Mouse (Mus musculus): ENCODE results near the gene Zscan25. TPM values are rescaled to one million over a fixed set of nuclear protein-coding genes. Genes with fewer than 3 reads are reported as not detected.
"Not testable (repeated sequence)": the region's sequence is repeated elsewhere in the genome, so short reads cannot be mapped to it uniquely, and the experiment has no call there.

Gene Zscan25
- polyA plus RNA-seq, 1 experiment: 10.0 TPM

DNA sequence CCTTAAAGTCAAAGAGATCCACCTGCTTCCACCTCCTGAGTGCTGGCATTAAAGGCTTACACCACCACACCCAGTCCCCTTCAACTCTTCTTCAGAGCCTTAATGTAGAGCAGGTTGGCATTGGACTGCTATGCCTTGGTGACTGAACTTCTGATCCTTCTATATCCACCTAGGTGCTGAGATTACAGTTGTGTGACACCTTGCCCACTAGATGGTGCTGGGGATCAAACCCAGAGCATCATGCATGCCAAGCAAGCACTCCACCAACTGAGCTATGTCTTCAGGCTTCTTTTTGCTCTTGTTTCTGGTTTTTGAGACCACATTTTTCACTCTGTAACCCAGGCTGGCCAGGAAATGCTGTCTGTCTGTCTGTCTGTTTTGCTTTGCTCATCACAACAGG lies 45.7 kb upstream of the Zscan25 start:
- no peak overlapping the region for H3ac ChIP-seq (ENCODE audit: control insufficient read depth, insufficient read length)
- no peak for TF ChIP-seq POLR2A (IDR thresholded peaks at IDR 0.05; ENCODE audit: insufficient read length, low read depth)
- TF ChIP-seq REST (IDR thresholded peaks at IDR 0.05; ENCODE audit: insufficient read depth, insufficient read length): no peak
- no peak for TF ChIP-seq TCF12 (IDR thresholded peaks at IDR 0.05; ENCODE audit: insufficient read depth, poor library complexity, severe bottlenecking)
- TF ChIP-seq USF1 (IDR thresholded peaks at IDR 0.05; ENCODE audit: low read depth): no peak
- TF ChIP-seq MAX (IDR thresholded peaks at IDR 0.05; ENCODE audit: low read depth): no peak
- no peak for TF ChIP-seq SRF (IDR thresholded peaks at IDR 0.05; ENCODE audit: control insufficient read depth, insufficient read length, low read depth)
- no peak for TF ChIP-seq MYOD1 (IDR thresholded peaks at IDR 0.05; ENCODE audit: control insufficient read depth in 1 of 3, insufficient read length in 2 of 3, low read depth in 2 of 3)
- TF ChIP-seq E2F4 (IDR thresholded peaks at IDR 0.05; ENCODE audit: insufficient read depth): no peak
- TF ChIP-seq POLR2AphosphoS2 (IDR thresholded peaks at IDR 0.05; ENCODE audit: insufficient read length, low read depth): no peak
- TF ChIP-seq TCF3 (IDR thresholded peaks at IDR 0.05; ENCODE audit: insufficient read length, low read depth): no peak
- no peak for TF ChIP-seq MYOG (IDR thresholded peaks at IDR 0.05; ENCODE audit: control insufficient read depth in 1 of 3, insufficient read depth in 1 of 3, insufficient read length in 2 of 3, low read depth in 2 of 3)
- TF ChIP-seq CEBPB (IDR thresholded peaks at IDR 0.05; ENCODE audit: insufficient read depth, poor library complexity, severe bottlenecking): no peak

DNA sequence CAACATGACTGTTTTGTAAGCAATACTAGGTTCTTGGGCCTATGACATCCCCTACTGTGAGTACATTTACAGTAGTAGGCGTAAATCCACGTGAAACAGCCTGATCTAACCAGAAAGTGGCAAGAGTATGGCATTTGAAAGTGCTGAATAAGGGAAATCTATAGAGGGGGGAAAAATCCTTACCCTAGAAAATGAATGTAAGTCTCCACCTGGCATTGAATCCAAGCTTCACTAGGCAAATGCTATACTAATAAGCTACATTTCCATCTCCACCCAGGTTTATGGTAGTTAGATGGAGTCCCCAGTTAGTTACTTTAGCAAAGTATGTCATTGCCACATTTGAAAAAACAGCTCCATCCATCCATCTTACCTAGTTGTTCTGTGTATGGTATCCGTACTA lies 30.8 kb upstream of the Zscan25 start:
- H3K4me2 ChIP-seq (ENCODE audit: low read depth): no peak overlapping the region
- no peak for TF ChIP-seq POLR2AphosphoS2 (IDR thresholded peaks at IDR 0.05; ENCODE audit: insufficient read length, low read depth)
- TF ChIP-seq SRF (IDR thresholded peaks at IDR 0.05; ENCODE audit: control insufficient read depth, insufficient read length, low read depth): no peak
- TF ChIP-seq MYOD1 (IDR thresholded peaks at IDR 0.05; ENCODE audit: control insufficient read depth in 1 of 3, insufficient read length in 2 of 3, low read depth in 2 of 3): no peak
- TF ChIP-seq CEBPB (IDR thresholded peaks at IDR 0.05; ENCODE audit: insufficient read depth, poor library complexity, severe bottlenecking): no peak
- TF ChIP-seq E2F4 (IDR thresholded peaks at IDR 0.05; ENCODE audit: insufficient read depth): no peak
- TF ChIP-seq USF1 (IDR thresholded peaks at IDR 0.05; ENCODE audit: low read depth): no peak
- no peak for TF ChIP-seq MYOG (IDR thresholded peaks at IDR 0.05; ENCODE audit: control insufficient read depth in 1 of 3, insufficient read depth in 1 of 3, insufficient read length in 2 of 3, low read depth in 2 of 3)
- no peak for TF ChIP-seq MAX (IDR thresholded peaks at IDR 0.05; ENCODE audit: low read depth)
- no peak for TF ChIP-seq TCF12 (IDR thresholded peaks at IDR 0.05; ENCODE audit: insufficient read depth, poor library complexity, severe bottlenecking)
- no peak for TF ChIP-seq POLR2A (IDR thresholded peaks at IDR 0.05; ENCODE audit: insufficient read length, low read depth)
- no peak overlapping the region for H3ac ChIP-seq (ENCODE audit: control insufficient read depth, insufficient read length)
- H3K27me3 ChIP-seq (ENCODE audit: control insufficient read depth, insufficient read depth, insufficient read length): no peaks in the 10 kb centered on the region
- no peak overlapping the region for H3K4me3 ChIP-seq
- peaks cover 4% of the 10 kb centered on the region for H3K79me2 ChIP-seq (ENCODE audit: control insufficient read depth, insufficient read depth)
- peaks cover 31% of the 10 kb centered on the region for H3K36me3 ChIP-seq (ENCODE audit: control insufficient read depth, insufficient read depth)

More for the DNA sequence above, 45.7 kb upstream of the Zscan25 start:
- Histone ChIP-seq H3K79me2 (ENCODE audit: control insufficient read depth, insufficient read depth) (peaks cover 73% of the 10 kb centered on the region), H3K36me3 (ENCODE audit: control insufficient read depth, insufficient read depth) (peaks cover 37% of the 10 kb centered on the region), H3K4me2 (ENCODE audit: low read depth) (no peak overlapping the region), H3K4me3 (no peak overlapping the region), H3K27me3 (ENCODE audit: control insufficient read depth, insufficient read depth, insufficient read length) (no peaks in the 10 kb centered on the region)

DNA sequence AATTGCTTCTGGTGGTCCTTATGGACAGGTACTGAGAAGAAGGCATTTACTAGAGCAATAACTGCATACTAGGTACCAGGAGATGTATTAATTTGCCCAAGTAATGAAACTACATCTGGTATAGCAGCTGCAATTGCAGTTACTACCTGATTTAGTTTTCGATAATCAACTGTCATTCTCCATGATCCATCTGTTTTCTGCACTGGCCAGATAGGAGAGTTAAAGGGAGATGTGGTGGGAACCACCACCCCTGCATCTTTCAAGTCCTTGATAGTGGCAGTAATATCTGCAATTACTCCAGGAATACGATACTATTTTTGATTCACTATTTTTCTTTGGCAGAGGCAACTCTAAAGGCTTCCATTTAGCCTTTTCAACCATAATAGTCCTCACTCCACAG lies 6.7 kb upstream of the Zscan25 start:
- not testable (repeated sequence) for H3ac ChIP-seq (ENCODE audit: control insufficient read depth, insufficient read length); H3K27me3 ChIP-seq (ENCODE audit: control insufficient read depth, insufficient read depth, insufficient read length); H3K79me2 ChIP-seq (ENCODE audit: control insufficient read depth, insufficient read depth); H3K4me2 ChIP-seq (ENCODE audit: low read depth); H3K4me3 ChIP-seq; H3K36me3 ChIP-seq (ENCODE audit: control insufficient read depth, insufficient read depth)

DNA sequence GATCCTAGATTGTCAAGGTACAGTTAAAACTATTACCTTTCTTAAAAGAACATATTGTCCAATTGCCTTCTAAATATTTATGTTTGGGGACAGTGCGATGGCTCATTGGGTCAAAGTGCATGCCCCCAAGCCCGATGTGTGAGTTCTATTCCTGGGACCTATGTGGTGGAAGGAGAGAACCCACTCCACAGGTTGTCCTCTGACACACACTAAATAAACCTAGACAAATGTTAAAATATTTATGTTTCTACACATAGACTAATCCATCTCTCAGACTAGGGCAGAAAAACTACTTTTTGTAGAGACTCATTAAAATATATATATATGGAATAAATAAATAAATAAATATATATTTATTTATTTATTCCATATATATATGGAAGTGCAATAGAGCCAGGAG lies 352 bp upstream of the Zscan25 start:
- Histone ChIP-seq H3ac (ENCODE audit: control insufficient read depth, insufficient read length) (peak overlapping the region; percentile 49), H3K4me2 (ENCODE audit: low read depth) (no peak overlapping the region), H3K4me3 (peak overlapping the region; percentile 67), H3K27me3 (ENCODE audit: control insufficient read depth, insufficient read depth, insufficient read length) (no peaks in the 10 kb centered on the region), H3K36me3 (ENCODE audit: control insufficient read depth, insufficient read depth) (peaks cover 6% of the 10 kb centered on the region), H3K79me2 (ENCODE audit: control insufficient read depth, insufficient read depth) (peaks cover 28% of the 10 kb centered on the region)
- TF ChIP-seq USF1 (IDR thresholded peaks at IDR 0.05; ENCODE audit: low read depth): no peak
- no peak for TF ChIP-seq TCF3 (IDR thresholded peaks at IDR 0.05; ENCODE audit: insufficient read length, low read depth)
- TF ChIP-seq POLR2A (IDR thresholded peaks at IDR 0.05; ENCODE audit: insufficient read length, low read depth): no peak
- TF ChIP-seq REST (IDR thresholded peaks at IDR 0.05; ENCODE audit: insufficient read depth, insufficient read length): no peak
- no peak for TF ChIP-seq TCF12 (IDR thresholded peaks at IDR 0.05; ENCODE audit: insufficient read depth, poor library complexity, severe bottlenecking)
- TF ChIP-seq MYOG (IDR thresholded peaks at IDR 0.05; ENCODE audit: control insufficient read depth in 1 of 3, insufficient read depth in 1 of 3, insufficient read length in 2 of 3, low read depth in 2 of 3): no peak
- TF ChIP-seq E2F4 (IDR thresholded peaks at IDR 0.05; ENCODE audit: insufficient read depth): no peak
- TF ChIP-seq POLR2AphosphoS2 (IDR thresholded peaks at IDR 0.05; ENCODE audit: insufficient read length, low read depth): no peak
- TF ChIP-seq MAX (IDR thresholded peaks at IDR 0.05; ENCODE audit: low read depth): no peak
- no peak for TF ChIP-seq CEBPB (IDR thresholded peaks at IDR 0.05; ENCODE audit: insufficient read depth, poor library complexity, severe bottlenecking)
- no peak for TF ChIP-seq MYOD1 (IDR thresholded peaks at IDR 0.05; ENCODE audit: control insufficient read depth in 1 of 3, insufficient read length in 2 of 3, low read depth in 2 of 3)
- TF ChIP-seq SRF (IDR thresholded peaks at IDR 0.05; ENCODE audit: control insufficient read depth, insufficient read length, low read depth): no peak

DNA sequence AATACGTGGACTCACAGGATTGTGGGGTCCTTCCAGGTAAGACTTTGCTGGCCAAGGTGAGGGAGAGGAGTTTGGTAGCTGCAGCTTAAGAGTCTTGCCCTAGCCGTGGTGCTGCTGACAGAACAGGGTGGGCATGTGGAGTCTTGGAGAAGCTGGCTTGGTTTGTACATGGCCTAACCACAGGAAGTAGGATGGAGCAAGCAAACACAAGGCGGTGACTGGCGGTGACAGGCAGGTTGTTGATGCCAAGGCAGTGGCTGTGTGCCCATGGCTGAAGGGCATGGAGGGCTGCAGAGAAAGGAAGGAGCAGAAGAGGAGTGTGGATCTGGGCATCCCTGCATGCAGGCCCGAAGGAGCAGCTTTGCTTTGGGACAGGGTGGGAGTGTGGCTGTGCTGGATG lies 8.1 kb downstream of the Zscan25 start:
- TF ChIP-seq E2F4 (IDR thresholded peaks at IDR 0.05; ENCODE audit: insufficient read depth): no peak
- TF ChIP-seq TCF12 (IDR thresholded peaks at IDR 0.05; ENCODE audit: insufficient read depth, poor library complexity, severe bottlenecking): no peak
- peak; percentile 23 for TF ChIP-seq POLR2AphosphoS2 (IDR thresholded peaks at IDR 0.05; ENCODE audit: insufficient read length, low read depth)
- no peak for TF ChIP-seq POLR2A (IDR thresholded peaks at IDR 0.05; ENCODE audit: insufficient read length, low read depth)
- Histone ChIP-seq H3K36me3 (ENCODE audit: control insufficient read depth, insufficient read depth) (peaks cover 25% of the 10 kb centered on the region), H3K4me2 (ENCODE audit: low read depth) (no peak overlapping the region), H3ac (ENCODE audit: control insufficient read depth, insufficient read length) (no peak overlapping the region), H3K79me2 (ENCODE audit: control insufficient read depth, insufficient read depth) (no peaks in the 10 kb centered on the region), H3K27me3 (ENCODE audit: control insufficient read depth, insufficient read depth, insufficient read length) (no peaks in the 10 kb centered on the region), H3K4me3 (no peak overlapping the region)
